Mouse (Mus musculus): ENCODE data around the gene Id2. TPM values are rescaled to one million over a fixed set of nuclear protein-coding genes. Genes with fewer than 3 reads are reported as not detected.

Gene Id2
- polyA plus RNA-seq, 1 experiment from 2014 or later, result 161 TPM

DNA sequence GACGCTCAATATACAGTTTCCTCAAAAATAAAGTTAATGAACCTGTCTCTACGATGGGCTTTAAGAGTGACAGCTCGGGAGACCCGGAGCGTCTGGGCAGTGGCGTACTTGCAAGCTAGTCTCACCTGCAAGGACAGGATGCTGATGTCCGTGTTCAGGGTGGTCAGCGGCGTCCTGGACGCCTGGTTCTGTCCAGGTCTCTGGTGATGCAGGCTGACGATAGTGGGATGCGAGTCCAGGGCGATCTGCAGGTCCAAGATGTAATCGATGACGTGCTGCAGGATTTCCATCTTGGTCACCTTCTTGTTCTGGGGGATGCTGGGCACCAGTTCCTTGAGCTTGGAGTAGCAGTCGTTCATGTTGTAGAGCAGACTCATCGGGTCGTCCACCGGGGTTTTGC lies 1.4 kb downstream of the Id2 start:
- Histone ChIP-seq H3K27ac (peak overlapping the region; percentile 79), H3K36me3 (no peaks in the 10 kb centered on the region), H3K27me3 (no peaks in the 10 kb centered on the region), H3K9me3 (no peaks in the 10 kb centered on the region), H3K9ac (replicated peaks) (peak overlapping the region; percentile 82), H3K4me3 (replicated peaks) (peak overlapping the region; percentile 82), H3K4me2 (replicated peaks) (peak overlapping the region; percentile 94), H3K4me1 (replicated peaks) (peaks cover 61% of the 10 kb centered on the region)
- WGBS, result under 1% methylated on average over 19 of the region's 19 CpGs
- ATAC-seq, result peak; percentile 10

DNA sequence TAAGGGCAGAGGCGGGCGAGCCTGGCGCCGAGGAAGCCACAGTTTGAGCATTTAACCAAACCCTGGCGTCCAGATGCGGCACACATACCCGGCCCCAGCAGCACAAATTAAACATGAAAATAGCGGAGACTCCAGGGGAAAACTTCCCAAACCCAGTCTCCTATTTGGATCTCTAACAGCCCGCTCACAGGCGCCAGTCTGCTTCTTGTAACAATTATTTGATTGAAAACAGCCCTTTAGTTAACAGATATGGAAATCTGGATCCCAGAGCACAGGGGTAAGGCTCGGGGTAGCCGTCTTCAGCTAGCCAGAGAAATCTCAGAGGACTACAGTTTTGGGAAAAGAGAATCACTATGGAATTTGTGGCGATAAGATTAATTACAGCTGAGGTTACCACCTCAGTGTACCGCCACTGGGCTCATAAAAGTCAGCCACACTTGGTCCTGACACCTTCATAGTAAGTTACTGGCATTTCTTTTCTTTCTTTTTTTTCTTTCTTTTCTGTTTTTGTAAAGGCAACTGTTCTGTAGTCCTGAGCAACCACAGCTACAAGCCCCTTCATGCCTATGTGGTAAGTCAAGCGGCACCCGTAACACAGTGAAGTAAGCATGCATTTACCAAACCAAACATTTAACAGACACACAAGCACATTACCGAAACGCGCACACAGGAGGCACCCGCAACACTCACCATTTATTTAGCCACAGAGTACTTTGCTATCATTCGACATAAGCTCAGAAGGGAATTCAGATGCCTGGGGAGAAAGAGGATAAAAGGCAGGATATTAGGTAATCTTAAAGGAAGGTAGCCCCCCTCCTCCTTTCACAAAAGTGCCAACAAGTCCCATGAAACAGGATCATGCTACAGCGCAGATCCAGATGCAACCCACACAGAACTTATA lies 2.1 kb downstream of the Id2 start:
- H3K27ac ChIP-seq, result peak overlapping the region; percentile 79
- ATAC-seq, result no peak
- peak overlapping the region; percentile 82 for H3K9ac ChIP-seq (replicated peaks)
- H3K4me2 ChIP-seq (replicated peaks), result peak overlapping the region; percentile 94
- H3K4me3 ChIP-seq (replicated peaks), result peak overlapping the region; percentile 82
- H3K9me3 ChIP-seq, result no peaks in the 10 kb centered on the region
- peaks cover 55% of the 10 kb centered on the region for H3K4me1 ChIP-seq (replicated peaks)
- H3K27me3 ChIP-seq, result no peaks in the 10 kb centered on the region
- no peaks in the 10 kb centered on the region for H3K36me3 ChIP-seq
- WGBS, result under 1% methylated on average over 22 of the region's 22 CpGs

DNA sequence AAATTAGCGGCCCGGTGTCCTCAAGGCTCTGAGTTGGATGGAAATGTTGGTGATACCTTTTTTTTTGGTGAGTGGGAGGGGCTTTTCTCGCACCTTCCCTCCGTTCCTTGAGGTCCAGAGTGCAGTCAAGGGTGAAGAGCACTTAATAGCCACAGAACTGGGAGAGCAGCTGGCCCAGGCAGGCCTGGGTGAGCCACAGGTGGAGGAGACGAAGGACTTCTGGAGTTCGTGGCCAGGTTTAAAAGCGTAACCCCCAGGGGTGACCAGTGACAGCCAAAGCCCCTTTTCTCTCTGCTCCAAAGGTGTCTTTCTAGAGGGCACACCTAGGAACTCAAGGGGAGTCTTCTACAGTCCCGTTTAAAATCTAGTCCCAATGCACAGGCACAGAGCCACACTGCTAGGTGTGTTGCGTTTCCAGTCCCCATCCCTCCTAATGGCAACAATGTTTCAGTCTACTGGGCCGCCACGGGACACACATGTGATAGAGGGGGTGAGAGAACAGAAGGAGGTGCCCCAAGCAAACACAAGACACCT lies 3.6 kb downstream of the Id2 start:
- H3K4me1 ChIP-seq (replicated peaks), result peaks cover 44% of the 10 kb centered on the region
- 12% methylated on average over 11 of the region's 11 CpGs for WGBS
- H3K4me3 ChIP-seq (replicated peaks), result peak overlapping the region; percentile 36
- H3K27me3 ChIP-seq, result no peaks in the 10 kb centered on the region
- H3K4me2 ChIP-seq (replicated peaks), result peak overlapping the region; percentile 59
- H3K36me3 ChIP-seq, result no peaks in the 10 kb centered on the region
- no peak overlapping the region for H3K27ac ChIP-seq
- no peak for ATAC-seq
- peak overlapping the region; percentile 29 for H3K9ac ChIP-seq (replicated peaks)
- H3K9me3 ChIP-seq, result no peaks in the 10 kb centered on the region

DNA sequence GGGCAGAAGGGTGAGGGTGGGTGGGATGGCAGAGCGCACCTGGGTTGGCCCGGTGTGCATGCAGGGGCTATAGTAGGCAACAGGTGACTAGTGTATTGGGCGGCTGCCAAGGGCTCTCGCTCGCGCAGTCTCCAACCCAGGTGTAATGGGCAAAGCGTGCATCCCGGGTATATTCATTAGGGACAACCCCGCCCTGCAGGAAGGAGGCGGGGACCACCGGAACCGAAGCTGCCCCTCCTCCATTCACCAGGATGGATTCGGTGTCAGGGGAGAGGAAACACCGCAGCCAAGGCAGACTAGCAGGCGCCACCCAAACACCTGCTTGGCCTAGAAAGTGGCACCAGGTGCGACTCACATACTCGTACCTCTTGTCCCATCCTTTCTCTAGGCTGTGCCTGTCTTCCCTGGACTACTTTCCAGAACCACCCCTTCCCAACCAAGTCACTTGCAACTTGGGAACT lies 4.2 kb downstream of the Id2 start:
- H3K27ac ChIP-seq, result no peak overlapping the region
- WGBS, result 2% methylated on average over 17 of the region's 17 CpGs
- peaks cover 39% of the 10 kb centered on the region for H3K4me1 ChIP-seq (replicated peaks)
- no peaks in the 10 kb centered on the region for H3K36me3 ChIP-seq
- H3K4me3 ChIP-seq (replicated peaks), result peak overlapping the region; percentile 36
- no peaks in the 10 kb centered on the region for H3K27me3 ChIP-seq
- ATAC-seq, result no peak
- H3K9me3 ChIP-seq, result no peaks in the 10 kb centered on the region
- peak overlapping the region; percentile 29; the same call in 1 of the 2 replicates for H3K9ac ChIP-seq (replicated peaks)
- peak overlapping the region; percentile 59 for H3K4me2 ChIP-seq (replicated peaks)

DNA sequence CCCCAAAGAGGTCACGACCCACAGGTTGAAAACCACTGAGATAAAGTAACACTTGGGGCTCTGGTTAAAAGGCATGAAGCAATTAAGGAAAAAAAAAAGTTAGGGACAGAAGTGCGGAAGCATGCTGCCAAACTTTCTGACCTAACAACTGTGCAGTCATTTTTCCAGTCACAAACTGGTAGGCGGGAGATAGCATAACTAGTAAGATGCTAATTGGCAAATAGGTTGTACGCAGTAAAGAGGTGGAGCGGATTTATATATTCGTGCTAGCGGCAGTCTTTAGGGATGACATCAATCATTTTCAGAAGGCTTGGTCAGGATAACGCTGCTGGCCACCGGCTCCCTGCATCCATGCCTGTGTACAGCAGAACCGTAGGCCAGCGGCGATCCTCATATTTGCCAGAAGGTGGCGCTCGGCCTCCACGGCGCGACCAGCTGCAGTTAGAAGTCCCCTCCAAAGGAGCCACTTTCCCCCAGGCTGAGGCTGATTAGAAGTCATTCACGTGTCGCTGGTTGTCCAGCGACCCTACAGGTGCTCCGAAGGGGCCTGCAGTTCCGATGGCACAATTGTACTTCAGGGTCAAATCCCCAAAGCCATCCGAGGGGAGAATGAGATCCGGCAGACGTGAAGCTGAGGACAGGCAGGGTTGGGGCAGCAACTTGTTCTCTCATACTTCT lies 4.8 kb downstream of the Id2 start:
- Histone ChIP-seq H3K9ac (replicated peaks) (peak overlapping the region; percentile 29; the same call in 1 of the 2 replicates), H3K36me3 (no peaks in the 10 kb centered on the region), H3K4me3 (replicated peaks) (peak overlapping the region; percentile 36), H3K27me3 (no peaks in the 10 kb centered on the region), H3K27ac (no peak overlapping the region), H3K9me3 (no peaks in the 10 kb centered on the region), H3K4me1 (replicated peaks) (peaks cover 33% of the 10 kb centered on the region), H3K4me2 (replicated peaks) (peak overlapping the region; percentile 59)
- 9% methylated on average over 25 of the region's 25 CpGs for WGBS
- peak; percentile 69 for ATAC-seq

DNA sequence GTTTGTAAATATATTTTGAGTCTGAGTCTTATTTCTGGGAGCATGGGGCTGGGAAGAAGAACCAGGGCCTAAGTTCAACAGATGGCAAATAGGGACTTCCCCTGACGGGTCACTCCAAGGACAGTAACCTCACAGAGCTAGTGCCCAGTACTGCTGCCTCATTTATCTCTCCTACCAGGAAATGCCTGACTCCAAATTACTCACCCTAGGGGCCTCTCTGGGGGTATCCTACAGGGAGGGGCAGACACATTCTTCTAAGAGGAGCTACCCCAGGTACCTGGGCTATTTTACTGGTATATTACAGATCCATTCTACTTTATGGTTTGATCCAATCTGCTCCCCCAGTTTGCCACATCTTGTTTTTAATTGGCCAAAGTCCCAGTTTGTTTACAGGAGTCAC lies 7.5 kb downstream of the Id2 start:
- Histone ChIP-seq H3K27ac (no peak overlapping the region), H3K27me3 (no peaks in the 10 kb centered on the region), H3K4me1 (replicated peaks) (peaks cover 18% of the 10 kb centered on the region), H3K9me3 (no peaks in the 10 kb centered on the region), H3K4me3 (replicated peaks) (no peak overlapping the region), H3K4me2 (replicated peaks) (no peak overlapping the region), H3K36me3 (no peaks in the 10 kb centered on the region), H3K9ac (replicated peaks) (no peak overlapping the region)
- ATAC-seq, result no peak
- 91% methylated on average over 1 of the region's 1 CpGs for WGBS

DNA sequence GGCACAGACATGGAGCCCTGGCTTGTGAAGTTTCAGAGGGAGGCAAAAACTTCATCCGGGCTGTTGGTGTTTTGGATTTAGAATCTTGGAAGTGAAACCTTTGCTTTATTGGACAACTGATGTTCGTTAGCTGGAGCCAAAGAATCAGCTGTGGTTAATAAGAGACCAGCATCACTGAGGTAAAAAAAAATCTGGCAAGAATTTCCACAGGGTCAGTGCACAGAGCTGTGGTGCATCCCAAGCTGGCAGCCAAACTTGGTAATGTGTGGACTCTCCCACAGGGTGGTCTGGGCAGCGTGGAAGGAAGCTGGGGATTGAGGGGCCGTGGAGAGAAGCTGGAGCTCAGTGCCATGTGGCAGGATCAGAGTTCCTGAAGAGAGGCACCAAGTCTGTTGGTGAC lies 10.0 kb downstream of the Id2 start:
- Histone ChIP-seq H3K9ac (replicated peaks) (no peak overlapping the region), H3K27ac (no peak overlapping the region), H3K4me3 (replicated peaks) (no peak overlapping the region), H3K36me3 (no peaks in the 10 kb centered on the region), H3K4me1 (replicated peaks) (no peaks in the 10 kb centered on the region; the same call in 1 of the 2 replicates), H3K27me3 (0 out of 2 replicates have a peak, but pooled peaks cover 2% of the 10 kb centered on the region), H3K9me3 (no peaks in the 10 kb centered on the region), H3K4me2 (replicated peaks) (no peak overlapping the region)
- WGBS, result 77% methylated on average over 4 of the region's 4 CpGs
- no peak for ATAC-seq

DNA sequence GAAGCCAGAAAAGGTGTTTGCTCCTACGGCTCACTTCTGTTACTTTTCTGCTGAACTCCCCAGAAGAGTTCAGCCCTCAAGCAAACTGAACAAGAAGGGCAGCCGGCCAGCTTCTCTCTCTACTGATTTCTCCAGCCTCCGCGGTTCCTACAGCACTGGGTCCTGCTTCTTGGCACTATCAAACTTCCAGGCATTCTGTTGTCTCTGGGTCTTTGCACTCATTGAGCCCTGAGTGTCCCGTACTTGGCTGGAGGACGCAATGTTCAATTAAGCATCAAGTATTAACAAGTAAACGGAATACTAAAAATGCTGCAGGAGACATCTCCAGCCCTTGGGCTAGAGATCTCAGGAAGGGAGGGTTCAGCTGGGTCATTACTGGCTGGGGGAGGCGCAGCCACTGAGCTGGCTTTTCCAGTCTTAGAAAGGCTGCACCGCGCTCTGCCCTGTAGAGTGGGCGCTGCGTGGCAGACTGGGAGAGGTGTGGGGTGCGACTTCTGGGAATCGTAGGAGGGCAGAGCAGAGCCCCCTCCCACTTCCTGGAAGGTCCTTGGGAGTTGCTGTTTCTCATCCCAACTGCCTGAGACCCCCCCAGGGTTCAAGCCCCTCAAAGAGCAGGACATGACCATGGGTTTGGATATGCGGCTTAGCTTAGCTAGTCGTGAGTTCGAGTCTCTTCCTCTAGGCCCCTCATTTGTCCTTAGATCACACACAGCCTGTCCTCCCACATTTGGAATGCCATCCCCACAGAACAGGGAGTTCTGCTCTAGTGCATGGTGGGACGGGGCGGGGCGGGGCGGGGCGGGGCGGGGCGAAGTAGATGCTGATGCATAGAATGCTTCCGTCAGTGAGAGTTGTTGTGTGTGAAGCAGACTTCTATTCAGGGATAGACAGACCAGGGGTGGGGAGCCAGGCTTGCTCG lies 13.4 kb downstream of the Id2 start:
- H3K9ac ChIP-seq (replicated peaks), result no peak overlapping the region
- H3K27me3 ChIP-seq, result 0 out of 2 replicates have a peak, but pooled peaks cover 2% of the 10 kb centered on the region
- H3K4me3 ChIP-seq (replicated peaks), result no peak overlapping the region
- no peak overlapping the region for H3K4me2 ChIP-seq (replicated peaks)
- 43% methylated on average over 26 of the region's 26 CpGs for WGBS
- no peaks in the 10 kb centered on the region; the same call in 1 of the 2 replicates for H3K4me1 ChIP-seq (replicated peaks)
- H3K36me3 ChIP-seq, result no peaks in the 10 kb centered on the region
- no peak for ATAC-seq
- no peaks in the 10 kb centered on the region for H3K9me3 ChIP-seq
- no peak overlapping the region for H3K27ac ChIP-seq

DNA sequence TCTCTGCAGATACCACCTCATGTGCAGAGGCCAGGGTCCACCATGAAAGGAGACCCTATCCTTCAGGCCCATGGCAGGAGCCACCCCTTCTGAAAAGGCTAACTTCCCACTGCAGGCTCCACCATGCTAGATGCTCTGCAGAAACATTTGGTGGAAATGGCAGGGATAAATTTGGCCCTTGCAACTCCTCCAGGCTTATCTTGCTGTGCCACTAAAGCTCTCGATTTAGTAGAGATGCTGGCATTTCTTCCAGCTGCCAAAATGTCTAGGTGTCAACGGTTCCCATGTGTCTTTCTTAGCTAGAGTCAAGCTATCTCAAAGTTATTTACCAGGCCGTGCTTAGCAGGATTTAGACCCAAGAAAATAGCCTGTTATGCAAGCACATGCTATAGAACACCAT lies 22.6 kb downstream of the Id2 start:
- no peaks in the 10 kb centered on the region for H3K9me3 ChIP-seq
- no peak overlapping the region for H3K4me2 ChIP-seq (replicated peaks)
- WGBS, result 89% methylated on average over 3 of the region's 3 CpGs
- no peak overlapping the region for H3K9ac ChIP-seq (replicated peaks)
- no peak for ATAC-seq
- H3K27ac ChIP-seq, result no peak overlapping the region
- H3K27me3 ChIP-seq, result no peaks in the 10 kb centered on the region
- no peak overlapping the region for H3K4me3 ChIP-seq (replicated peaks)
- H3K4me1 ChIP-seq (replicated peaks), result no peaks in the 10 kb centered on the region
- no peaks in the 10 kb centered on the region for H3K36me3 ChIP-seq

DNA sequence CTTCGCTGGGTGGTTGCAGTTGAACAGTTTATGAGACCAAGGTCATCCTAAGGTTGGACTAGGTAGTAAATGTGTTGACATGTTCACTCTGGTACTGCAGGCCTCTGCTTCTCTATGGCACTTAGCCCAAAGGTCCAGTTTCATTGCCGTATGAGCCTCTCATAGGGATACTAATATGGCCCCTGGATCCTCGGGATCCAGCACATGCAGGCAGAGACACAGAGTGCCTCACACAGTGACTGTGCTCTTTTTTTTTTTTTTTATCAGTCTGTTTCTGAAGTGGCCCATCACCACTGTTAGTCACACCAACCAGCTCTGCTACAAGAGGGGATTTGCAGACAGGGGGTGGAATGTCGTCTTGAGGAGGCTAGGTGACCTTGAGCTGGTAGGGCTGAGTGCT lies 23.6 kb downstream of the Id2 start:
- H3K27me3 ChIP-seq, result no peaks in the 10 kb centered on the region
- WGBS, result 76% methylated on average over 4 of the region's 4 CpGs
- ATAC-seq, result no peak
- no peak overlapping the region for H3K4me3 ChIP-seq (replicated peaks)
- no peak overlapping the region for H3K4me2 ChIP-seq (replicated peaks)
- no peaks in the 10 kb centered on the region for H3K36me3 ChIP-seq
- peaks cover 3% of the 10 kb centered on the region; the same call in 1 of the 2 replicates for H3K4me1 ChIP-seq (replicated peaks)
- H3K27ac ChIP-seq, result no peak overlapping the region
- no peak overlapping the region for H3K9ac ChIP-seq (replicated peaks)
- no peaks in the 10 kb centered on the region for H3K9me3 ChIP-seq

DNA sequence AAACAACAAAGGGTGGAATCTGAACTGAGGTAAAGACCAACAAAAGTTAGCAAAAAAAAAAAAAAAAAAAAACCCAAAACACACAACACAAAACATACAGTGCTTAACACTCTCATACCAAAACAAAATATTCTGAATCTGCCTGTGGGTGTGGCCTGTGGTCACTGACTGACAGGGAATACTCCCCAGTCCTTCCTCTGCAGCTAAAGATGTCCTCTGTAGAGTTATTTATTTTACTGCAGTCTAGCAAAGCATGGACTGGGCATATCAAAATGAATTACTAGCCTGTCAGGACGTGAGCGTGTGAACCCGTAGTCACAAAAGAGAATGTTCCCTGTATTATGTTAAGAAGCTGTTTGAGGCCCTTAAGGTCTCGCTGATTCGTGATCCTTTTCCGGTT lies 34.7 kb downstream of the Id2 start:
- no peaks in the 10 kb centered on the region for H3K4me1 ChIP-seq (replicated peaks)
- H3K27me3 ChIP-seq, result no peaks in the 10 kb centered on the region
- H3K9me3 ChIP-seq, result no peaks in the 10 kb centered on the region
- H3K36me3 ChIP-seq, result peaks cover 29% of the 10 kb centered on the region
- no peak overlapping the region for H3K9ac ChIP-seq (replicated peaks)
- no peak overlapping the region for H3K4me3 ChIP-seq (replicated peaks)
- H3K4me2 ChIP-seq (replicated peaks), result no peak overlapping the region
- 62% methylated on average over 6 of the region's 6 CpGs for WGBS
- no peak for ATAC-seq
- no peak overlapping the region for H3K27ac ChIP-seq

Measured in midbrain, embryonic 13.5 days (tissue).